Mouse (Mus musculus) regulatory T cell (primary cell): Measurements from ENCODE around the gene Trim17.

Experiments
- in situ Hi-C: fragments of 300-600 bp; cut with MboI, MseI; formaldehyde crosslinking; loops from one replicate; pipeline ENCODE4 v1.15.1; 2025; ENCODE audit warnings: high pct_unique_total_duplicates

The Trim17 gene

DNA sequence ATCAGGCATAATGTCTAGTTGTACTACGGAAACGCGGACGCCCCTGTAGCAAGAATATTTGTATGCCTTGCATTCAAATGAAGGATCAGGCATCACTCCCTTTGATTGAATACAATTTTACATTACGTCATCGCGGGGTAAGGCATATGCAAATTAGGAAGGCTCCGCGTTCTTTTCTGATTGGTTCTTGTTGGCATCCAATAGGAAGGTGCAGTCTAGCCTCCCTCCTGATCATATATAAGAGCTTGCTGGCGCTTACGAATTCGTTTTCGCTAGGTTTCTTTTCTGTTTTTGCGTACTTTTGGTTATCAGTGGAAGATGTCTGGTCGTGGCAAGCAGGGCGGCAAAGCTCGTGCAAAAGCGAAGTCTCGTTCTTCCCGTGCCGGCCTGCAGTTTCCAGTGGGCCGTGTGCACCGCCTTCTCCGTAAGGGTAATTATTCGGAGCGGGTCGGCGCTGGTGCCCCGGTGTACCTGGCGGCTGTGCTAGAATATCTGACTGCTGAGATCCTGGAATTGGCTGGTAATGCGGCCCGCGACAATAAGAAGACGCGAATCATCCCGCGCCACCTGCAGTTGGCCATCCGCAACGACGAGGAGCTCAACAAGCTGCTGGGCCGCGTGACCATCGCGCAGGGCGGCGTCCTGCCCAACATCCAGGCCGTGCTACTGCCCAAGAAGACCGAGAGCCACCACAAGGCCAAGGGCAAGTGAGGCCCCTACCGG, at the start of gene Trim17, which contains the start of gene Hist3h2a:
TSS of gene Trim17 (plus strand) at position 266 of the 723 bp plus-strand sequence.
TSS of gene Hist3h2a (plus strand) at position 266 of the 723 bp plus-strand sequence.
- in situ Hi-C loops: no loop called here

DNA sequence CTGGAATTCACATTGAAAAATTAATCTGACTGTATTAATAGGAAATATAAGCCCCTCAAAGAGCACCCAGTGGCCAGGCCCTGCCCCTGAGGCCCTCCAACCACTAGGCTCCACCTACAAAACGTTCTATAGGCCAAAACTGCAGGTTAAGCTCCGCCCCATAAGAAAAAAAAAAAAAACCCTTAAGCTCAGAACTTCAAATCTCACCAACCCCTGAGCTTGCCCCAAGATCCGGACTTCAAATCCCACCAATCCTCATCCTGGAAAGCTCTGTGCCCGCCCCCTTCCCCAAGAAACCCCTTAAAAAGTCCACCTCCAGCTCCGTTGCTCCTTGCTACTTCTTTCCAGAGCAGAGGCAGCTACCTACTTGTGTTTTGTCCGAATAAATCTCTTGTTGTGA, 49.6 kb upstream of the Trim17 start:
- in situ Hi-C loops: loop anchor here (10.0 kb wide), 1 partner anchor 1870 kb away; the partner anchor contains the start of genes Smcr8 and Top3a

DNA sequence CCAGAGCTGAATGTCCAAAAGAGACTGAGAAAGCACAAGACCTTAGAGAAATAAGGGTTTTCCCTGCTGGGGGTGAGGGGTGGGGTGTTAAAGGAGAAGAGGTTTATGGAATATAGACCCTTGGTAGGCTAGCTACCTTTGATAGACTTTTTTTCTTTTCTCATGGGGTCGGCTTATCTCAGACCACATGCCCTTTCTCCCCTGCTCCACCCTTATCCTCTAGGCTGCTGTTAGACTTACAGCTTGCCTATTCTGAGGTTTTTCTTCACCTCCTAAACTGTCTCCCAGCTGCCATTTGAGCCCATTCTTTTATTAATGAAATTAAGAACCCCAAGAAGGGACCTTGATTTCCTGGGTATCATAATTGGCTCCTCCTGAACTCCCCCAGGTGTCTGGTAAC, 40.7 kb upstream of the Trim17 start:
- in situ Hi-C loops: no loop called here

DNA sequence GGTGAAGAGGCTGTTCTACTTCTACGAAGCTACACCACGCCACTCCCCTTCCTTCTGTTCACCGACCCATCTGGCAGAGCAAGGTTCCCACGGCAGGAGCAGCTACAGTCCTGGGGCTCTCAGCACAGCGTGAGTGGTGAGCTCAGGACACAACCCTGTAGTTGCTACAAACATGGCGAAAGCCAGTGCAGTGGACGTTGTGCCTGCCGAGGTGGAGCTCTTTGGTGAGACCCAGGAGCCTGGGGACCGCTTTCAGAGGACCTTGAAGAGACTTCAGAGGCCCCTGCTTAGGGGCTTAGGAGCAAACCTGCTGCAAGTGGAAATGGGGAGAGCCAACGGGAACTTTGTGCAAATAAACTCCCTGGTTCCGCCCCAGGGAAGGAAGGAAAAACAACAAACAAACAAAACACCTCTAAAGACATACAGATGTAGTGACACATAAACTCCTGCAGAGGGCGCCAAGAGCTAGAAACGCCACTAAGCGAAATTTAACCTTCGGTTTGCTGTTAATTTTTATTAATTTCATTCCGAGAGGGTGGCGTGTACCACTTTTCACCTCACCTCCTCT, 39.9 kb upstream of the Trim17 start:
- in situ Hi-C loops: no loop called here

DNA sequence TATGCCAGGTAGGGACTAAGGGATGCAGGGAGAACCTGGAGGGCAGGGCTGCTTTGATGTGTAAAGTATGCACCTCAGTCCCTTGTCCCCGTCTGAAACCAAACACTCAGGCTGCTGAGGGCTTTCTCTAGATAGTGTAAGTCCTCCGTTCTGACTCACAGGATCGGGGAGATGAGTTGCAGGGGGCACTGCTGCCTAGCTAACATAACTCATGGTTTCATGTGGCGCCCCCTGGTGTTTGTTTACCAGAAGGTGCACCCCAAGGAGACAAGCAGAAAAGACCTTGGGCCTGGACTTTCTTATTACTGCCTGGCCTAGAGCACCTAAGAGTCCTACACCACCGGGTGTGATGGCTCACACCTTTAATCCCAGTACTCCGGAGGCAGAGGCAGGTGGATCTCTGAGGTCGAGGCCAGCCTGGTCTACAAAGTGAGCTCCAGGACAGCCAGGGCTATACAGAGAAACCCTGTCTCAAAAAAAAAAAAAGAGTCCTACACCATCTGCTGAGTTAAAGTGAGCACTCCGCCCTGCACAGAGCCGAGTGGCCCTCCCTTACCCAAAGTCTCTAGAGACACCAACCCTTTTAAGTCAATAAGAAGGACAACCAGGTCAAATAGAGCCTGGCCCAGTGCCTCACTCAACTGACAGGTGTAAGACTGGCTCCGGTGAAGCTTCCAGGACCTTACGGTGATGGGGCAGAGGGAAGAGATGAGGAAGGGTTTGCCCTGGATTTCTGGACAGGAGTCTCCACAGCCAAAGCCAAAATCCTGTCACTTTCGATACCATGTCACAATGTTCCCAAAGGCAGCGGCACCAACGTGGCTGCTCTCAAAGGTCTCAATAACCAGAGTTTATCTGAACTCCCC, 37.4 kb upstream of the Trim17 start:
- in situ Hi-C loops: no loop called here

DNA sequence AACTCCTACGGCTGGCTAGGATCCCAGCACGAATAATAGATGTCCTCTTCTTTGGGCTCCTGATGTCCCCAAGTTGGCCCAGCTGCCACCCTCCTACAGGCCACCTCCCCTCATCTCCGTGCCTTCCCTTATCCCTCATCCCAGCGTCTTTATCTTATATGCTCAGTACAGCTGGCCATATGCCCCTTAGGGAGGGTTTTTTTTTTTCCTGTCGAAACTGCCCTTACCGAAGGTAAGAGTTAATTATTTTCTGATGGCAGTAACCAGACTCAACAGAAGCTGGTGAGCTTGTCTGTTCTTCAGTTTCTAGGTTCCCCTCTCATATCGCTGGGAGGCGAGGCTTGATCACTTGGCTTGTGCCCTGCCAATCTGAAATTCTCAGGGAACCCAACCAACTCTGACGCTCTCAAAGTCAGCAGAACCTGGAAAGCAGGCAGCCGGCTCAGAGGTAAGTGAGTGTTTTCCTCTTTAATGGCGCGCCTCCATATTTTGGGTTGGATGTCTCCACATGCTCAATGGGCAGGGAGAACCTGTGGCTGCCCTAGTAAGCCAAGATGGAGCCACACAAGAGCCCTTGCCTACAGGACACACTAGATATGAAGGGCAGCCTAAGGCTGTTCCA, 36.6 kb upstream of the Trim17 start, which contains the start of gene Btnl10:
TSS of gene Btnl10 (plus strand) at position 164 of the 622 bp plus-strand sequence.
- in situ Hi-C loops: no loop called here

DNA sequence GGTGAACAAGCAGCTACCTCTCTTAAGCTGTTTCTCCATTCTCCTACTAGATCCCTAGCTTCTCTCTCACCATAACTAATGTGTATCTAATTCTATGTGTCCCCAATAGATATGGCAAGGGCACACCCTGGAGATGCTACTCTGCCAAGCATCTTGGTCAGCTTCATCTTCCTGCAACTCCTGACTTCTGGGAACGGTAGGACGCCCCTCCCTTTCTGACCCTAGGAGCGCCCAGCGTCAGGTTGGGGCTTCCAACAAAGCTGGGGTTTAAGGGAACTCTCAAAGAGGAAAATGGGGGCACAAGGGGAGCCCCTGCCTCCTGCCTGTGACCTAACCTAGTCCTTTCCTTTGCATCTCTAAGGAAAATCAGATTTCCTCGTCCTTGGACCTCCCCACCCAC, 35.7 kb upstream of the Trim17 start:
- in situ Hi-C loops: no loop called here

DNA sequence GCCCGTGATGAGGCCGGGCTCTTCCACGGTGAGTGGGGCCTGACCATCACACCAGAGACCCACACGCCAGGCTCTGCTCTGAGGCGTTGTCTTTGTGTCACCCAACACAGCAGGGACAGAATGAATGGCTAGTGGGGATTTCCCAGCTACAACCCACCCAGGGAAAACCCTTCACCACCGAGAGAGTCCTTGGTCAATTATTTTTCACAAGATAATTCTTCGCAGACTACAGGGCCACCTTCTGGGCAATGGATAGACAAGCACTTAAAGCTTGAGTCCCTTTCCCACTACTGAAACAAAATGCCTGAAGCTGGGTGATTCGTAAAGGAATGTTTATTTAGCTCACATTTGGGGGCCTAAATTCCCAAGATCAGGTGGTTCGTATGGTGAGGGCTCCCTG, 32.1 kb upstream of the Trim17 start:
- in situ Hi-C loops: loop anchor here (10.0 kb wide), 1 partner anchor 282 kb away; the partner anchor contains the start of genes 2310033P09Rik and Mrpl55

DNA sequence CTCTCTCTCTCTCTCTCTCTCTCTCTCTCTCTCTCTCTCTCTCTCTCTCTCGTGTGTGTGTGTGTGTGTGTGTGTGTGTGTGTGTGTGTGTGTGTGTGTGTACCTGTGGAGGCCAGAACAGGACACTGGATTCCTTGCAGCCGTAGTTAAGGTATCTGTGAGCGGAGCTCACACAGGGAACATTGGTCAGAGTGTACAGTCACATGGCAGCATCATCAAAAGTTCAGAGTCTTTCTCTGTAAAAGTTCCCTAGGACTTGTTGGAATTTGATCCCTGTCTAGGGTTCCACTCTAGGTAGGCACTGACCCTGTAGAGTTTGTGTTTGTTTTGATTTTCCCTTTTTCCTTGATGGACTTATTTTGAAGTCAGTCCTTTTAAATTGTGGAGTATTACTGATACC, 27.8 kb upstream of the Trim17 start:
- in situ Hi-C loops: loop anchor here (10.0 kb wide), 1 partner anchor 278 kb away; the partner anchor contains the start of genes 2310033P09Rik and Mrpl55

DNA sequence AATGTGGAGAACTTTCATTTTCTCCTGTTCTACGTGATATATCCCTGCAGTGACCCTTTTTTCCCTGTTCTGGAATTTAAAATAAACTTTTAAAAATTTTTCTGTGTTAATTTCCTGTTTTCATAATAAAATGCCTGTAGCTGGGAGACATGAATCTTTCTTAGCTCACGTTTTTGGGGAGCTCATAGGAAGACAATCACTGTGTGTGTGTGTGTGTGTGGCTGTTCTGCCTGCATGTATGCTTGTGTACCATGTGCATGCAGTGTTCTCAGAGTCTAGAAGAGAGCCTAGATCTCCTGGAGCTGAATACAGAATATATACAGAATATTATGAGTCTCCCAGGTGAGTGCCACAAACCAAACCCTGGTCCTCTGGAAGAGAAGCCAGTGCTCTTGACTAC, 27.4 kb upstream of the Trim17 start:
- in situ Hi-C loops: loop anchor here (10.0 kb wide), 1 partner anchor 278 kb away; the partner anchor contains the start of genes 2310033P09Rik and Mrpl55

DNA sequence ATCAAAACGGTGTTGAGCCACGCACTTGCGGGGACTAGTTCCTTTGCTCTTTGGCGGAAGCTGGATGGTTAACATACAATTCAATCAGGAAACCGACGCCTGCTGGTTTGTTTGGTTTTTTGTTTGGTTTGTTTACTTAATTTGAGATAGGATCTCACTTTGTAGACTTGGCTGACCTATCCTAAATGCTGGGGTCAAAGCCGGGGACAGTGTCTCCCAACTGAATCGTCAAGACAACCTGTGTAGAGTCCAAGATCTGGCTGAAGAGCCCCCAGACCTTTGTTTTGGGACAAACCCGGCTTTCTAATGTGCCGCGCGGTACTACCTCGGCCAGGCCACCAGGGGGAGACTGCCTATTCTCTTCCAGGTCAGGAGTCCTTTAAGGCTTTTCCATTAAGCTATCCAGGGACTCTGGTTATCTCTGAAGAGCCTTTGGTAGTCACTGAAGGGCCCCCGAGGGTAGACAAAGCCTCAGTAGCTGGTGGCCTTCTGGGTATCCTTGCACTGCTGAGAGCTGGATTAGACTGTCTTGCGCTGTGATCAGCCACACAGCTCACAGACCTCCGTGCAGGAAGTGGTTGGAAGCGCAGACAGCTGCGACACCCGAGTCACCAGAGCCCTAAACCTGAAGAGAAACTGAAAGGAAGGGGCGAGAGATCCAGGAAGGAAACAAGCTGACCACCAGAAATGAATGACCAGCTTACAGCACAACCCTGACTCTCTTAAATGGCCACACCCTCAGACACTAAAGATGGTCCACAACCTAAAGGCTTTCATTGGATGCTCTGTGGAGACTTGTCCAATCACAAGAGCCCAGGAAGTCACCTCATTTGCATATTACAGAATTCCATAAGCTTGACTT, 26.5 kb upstream of the Trim17 start:
- in situ Hi-C loops: loop anchor here (10.0 kb wide), 1 partner anchor 277 kb away; the partner anchor contains the start of genes 2310033P09Rik and Mrpl55

DNA sequence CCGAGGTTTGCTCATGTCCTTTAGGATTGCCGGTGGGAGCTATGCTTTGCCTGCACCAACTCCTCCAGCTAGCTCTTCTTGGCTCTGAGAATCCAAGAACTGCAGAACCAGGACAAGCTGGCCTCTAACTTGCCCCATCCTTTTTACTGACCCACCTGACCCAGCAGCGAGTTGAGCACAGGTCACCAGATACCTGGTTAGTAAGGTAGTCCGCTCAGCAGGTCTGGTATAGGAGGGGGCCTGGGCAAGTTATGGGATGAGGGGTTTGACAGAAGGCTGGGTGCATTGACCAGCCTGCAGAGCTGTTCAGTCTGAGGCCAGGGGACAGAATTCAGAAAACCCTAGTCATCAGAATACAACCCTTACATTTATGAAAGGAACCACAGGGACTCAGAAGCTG, 25.4 kb upstream of the Trim17 start:
- in situ Hi-C loops: loop anchor here (10.0 kb wide), 1 partner anchor 276 kb away; the partner anchor contains the start of genes 2310033P09Rik and Mrpl55

DNA sequence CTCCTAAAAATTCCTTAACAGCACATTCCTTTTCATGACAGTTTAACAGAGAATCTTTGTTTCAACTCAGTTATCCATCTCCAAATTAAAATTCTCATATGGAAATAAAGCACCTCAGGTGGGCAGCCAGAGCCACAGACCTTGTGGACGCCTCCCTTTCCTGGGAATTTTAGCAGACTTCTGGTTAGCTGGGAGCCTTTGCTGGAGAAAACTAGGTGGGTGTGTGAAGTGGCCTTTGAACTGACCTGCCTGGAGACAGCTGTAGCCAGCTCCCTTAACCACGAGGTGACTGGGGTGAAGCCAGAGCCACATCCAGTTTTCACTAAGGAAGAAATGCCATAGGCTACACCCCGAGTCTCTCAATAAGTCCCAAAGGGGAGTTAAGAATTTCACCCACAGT, 24.8 kb upstream of the Trim17 start:
- in situ Hi-C loops: loop anchor here (10.0 kb wide), 1 partner anchor 275 kb away; the partner anchor contains the start of genes 2310033P09Rik and Mrpl55

DNA sequence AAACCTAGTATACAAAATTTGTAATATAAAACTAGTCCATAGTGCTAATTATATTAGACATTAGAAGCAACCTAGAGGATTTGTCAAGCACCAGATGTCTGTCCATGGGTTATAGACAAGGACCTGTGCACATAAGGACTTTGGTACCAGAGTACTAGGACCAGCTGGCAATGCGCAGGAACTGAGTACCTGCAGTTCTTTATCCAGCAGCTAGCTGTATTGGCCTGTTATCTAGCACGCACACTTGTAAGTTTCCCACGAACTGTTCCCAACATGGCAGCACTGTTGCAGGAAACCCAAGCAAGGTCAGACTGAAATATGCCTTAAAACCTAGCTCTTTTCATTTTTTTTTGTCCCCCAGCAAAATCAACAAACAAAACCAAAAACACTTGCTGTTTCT, 24.2 kb upstream of the Trim17 start:
- in situ Hi-C loops: no loop called here

DNA sequence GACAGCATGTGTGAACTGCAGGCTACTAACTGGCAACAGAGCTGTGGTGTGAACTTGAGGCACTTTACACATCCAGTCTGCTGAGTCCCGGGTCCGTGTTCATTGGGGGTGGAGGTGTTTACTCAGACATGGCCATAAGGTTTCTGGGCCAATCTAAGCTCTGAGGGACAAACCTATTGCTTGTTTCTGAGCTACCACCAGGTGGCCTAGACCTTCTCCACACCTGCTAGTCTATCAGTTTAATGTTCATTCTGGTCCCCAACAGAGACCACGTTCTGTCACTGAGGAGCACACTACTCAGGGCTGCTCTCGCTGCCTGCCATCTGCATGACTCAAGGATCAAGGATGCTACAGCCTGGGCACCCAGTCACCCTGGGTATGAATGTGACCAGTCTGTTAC, 22.9 kb upstream of the Trim17 start:
- in situ Hi-C loops: no loop called here

DNA sequence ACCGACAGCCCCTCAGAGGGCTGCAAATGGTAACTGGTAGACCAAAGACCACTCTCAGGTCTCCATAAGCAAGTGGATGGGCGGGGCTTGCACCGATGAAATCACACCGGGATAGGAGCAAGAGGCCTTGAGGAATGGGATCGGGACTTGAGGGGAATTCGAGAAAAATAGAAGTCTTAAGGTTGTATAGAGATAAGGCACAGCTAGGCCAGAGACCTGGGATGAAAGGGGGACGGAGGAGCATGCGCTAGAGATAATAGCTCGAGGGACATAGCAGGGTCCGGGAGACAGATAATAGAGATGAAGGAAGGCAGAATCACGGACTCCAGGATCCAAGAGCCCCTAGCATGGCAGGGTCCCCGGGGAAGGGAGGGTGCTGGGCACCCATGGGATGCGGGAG, 16.6 kb upstream of the Trim17 start:
- in situ Hi-C loops: no loop called here

DNA sequence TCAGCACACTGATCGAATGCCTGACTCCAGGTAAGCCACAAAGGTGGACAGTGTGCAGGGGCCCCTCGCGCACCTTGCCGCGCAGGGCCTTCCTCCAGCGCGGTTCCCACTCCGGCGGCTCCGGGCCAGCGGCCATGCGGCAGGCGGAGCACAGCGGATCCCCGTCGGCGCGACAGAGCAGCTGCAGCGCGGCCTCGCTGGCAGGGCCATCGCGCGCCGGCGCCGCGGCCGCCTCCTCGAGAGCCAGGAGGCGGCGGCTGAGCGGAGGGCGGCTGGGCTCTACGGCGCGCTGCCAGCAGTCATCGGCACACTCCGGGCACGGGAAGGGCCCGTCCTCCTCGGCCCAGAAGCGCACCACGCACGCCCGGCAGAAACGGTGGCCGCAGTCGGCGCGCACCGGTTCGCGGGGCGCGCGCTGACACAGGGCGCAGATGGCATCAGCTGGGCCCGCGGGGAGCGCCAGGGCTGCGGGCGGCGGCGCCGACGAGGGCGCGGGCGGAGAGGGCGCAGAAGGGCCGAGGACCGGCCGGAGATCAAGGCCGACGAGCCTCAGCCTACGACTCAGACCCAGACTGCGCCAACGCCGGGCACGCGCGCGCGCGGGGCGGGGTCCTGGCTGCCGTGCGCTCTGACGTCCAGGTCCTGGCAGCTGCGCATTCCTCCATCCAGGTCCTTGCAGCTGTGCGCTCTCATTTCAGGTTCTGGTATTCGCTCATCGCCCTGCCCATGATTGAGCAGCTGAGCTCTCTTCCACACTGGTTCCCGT, 16.0 kb upstream of the Trim17 start, which contains the start of gene Rnf187:
TSS of gene Rnf187 (minus strand) at position 595 of the 766 bp plus-strand sequence.
- in situ Hi-C loops: no loop called here

DNA sequence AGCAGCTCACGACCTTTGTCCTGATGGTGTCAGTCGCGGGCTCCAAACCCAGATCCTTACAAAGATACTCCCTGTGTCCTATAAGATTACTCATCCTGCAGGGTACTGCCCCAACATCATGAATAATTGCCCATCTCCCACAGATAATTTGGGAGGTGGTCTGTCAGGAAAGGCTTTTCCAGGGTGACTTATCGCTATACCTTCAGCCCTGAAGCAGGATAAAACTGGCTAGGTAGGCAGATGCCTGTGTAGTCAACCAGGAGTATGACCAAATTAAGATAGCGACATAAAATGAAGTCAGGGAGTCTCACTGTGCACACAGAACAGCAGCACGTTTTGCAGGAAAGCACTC, 15.4 kb upstream of the Trim17 start:
- in situ Hi-C loops: no loop called here

DNA sequence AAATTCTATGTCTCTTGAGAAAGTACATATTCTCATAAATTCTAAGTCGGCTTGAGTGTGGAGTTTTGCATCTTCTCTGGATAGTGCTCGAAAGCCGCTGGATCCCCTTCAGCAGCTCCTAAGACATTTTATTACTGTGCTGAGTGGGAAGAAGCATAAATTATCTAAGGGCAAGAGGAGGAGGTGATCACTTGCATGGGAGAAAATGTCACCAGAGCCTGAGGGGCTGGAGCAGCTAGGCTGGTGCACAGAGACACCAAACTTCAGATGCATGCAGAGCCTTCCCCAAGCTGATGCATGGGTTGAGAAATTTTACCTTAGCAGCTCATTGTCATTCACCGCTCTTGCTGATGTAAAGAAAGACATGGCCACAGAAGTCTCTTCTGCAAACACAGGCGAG, 10.3 kb upstream of the Trim17 start:
- in situ Hi-C loops: no loop called here

DNA sequence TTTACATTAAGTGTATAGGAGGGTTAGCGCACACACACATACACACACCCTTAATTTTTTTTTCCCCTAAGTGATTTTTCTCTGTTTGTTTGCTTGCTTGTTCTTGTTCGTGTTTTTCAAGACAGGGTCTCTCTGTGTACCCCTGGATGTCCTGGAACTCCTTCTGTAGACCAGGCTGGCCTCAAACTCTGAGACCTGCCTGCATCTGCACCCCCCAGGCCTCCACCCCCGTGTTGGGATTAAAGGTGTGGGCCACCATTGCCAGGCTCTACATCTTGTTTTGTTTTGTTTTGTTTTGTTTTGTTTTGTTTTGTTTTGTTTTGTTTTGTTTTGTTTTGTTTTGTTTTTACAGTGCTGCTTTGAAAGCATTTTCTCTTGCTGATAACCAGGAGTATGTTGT, 7.2 kb upstream of the Trim17 start:
- in situ Hi-C loops: no loop called here
